Mouse (Mus musculus) brain, embryonic 18.5 days (tissue): ENCODE results near the gene Cep250.
A peak's percentile ranks its signal among the peaks of the same experiment; 100 is the strongest.
"Not testable (repeated sequence)": the region's sequence is repeated elsewhere in the genome, so short reads cannot be mapped to it uniquely, and the experiment has no call there.

Experiments used
- DNase-seq: peaks from one replicate; pipeline ENCODE4 v3.0.0-alpha.2; 2012; ENCODE audit warnings: low read depth, low spot score

Cep250 gene

DNA sequence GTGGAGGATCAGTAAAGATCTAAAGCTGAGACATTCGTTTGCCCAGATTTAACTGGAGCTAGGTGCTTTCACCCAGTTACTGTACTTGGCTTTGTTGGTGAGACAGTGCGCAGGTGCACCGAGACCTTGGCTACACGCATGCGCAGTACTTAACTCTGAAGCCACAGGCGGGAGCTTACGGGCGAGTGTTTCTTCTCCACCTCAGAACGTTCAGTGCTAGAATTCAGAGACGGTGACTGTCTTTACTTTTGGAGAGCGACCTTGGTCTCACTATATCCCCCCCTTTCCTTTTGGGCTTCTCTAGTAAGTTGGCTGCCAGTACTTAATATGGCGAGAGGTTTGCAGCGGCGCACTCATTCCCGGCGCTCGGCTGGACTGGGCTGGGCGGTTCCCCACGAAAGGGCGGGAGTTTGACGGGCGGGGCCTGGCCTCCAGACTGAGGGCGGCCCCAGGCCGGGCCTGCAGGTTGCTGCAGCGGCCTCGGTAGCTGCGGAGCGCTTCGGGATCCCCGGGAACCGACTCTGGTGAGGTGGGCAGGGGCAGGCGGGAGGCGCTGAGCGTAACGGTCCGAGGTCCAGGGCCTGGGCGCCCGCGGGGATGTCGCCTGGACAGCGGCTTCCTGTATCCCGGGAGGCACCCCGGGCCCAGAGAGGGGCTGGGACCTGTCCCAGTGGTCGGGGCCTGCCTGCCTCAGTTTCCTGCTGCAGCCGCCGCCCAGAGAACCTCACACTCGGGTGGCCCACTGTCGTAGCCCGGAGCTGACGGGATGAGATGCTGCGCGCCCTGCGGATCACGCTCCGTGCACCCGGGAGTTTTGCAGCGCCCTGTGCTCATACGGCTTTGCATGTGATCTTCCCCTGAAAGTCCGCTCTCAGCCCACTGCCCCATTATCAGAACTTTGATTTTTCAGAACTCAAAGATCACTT is at the start of gene Cep250:
TSS of gene Cep250 (plus strand) at position 325 of the 926 bp plus-strand sequence.
- DNase-seq, result peak; percentile 82

- no peak for DNase-seq
These were observed 41.6 kb upstream of the Cep250 start for GRCm38 (mm10) chr2:155914684-155915083.

DNA sequence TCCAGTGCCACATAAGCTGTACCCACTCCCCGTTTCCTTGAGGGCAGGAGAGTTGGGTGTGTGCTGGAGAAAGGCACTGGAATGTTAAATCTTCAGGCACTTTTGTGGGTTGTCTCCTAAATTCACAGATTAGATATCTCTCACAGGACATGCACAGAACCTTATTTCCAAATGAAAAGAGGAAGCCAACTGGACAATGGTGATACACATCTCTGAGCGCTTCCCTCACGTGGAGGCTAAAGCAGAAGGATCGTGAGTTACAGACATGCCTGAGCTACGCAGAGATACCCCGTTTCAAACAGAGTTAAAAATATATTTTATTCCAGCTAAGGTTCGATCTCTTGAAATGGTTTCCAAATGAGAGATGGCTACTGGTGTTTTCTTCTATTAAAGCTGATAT is 33.1 kb upstream of the Cep250 start:
- DNase-seq, result no peak

DNA sequence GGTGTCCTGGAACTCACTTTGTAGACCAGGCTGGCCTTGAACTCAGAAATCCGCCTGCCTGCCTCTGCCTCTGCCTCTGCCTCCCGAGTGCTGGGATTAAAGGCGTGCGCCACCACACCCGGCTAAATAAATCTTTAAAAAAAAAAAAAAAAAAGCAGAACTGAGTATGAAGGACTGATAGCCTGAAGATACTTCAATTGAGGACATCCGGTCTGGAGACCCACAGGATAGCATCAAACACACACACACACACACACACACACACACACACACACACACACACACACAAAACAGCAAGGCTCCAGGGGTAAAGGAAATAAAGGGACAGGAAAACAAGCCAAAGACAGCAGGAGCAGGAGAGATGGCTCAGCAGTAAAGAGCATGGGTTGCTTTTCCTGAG is 31.0 kb upstream of the Cep250 start:
- DNase-seq, result not testable (repeated sequence)

- no peak for DNase-seq
These were observed 27.4 kb upstream of the Cep250 start for GRCm38 (mm10) chr2:155928711-155929345.

DNA sequence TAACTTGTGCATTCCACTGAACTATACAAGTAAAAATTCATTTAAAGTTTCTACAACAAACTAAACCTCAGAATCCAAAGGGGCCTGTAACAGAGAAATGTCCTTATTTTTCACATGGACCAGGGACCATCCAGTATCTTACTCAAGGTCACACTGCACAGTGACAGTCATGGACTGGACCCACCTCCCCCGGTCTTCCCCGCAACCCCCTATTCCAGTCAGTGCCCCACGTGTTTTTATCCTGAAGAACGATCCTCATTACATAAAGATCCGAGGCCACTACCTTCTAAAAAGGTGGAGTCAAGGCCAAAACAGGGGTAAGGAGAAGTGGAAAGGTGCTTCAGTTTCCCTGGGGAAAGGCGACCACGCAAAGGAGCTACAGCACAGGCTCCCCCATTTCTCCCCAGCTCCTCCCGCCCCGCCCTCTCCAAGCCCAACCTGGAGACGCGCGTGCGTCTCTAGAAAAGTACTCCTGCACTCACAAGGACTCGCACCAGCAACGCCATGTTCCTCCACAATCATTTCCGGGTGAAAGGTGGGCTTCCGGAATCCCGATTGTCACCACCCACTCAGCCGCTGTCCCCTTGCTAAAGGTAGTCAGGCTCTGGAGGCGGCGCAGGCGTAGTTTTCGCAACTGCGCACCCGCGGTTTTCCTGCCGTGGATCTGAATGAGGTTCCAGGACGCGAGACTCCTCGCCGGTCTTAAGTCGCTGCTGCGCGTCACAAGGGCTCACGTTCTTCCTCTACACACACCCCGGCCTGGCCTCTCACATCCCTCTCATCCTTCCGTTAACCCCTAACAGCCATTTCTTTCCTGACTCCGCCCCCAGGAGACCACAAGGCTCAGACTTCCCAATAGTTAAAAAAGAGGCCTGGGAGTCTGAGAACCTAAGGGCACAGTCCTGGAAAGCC is 26.5 kb upstream of the Cep250 start, which contains the start of gene Uqcc1:
TSS of gene Uqcc1 (minus strand) at position 780 of the 912 bp plus-strand sequence.
- peak; percentile 93 for DNase-seq

- DNase-seq, result no peak
These were observed 16.2 kb upstream of the Cep250 start for GRCm38 (mm10) chr2:155939897-155940529.

GRCm38 (mm10) chr2:155940681-155941080 is 15.6 kb upstream of the Cep250 start, which contains the start of gene Gm15557:
Gene Gm15557, plus strand, starts transcription at chr2:155940728.
- no peak for DNase-seq

DNA sequence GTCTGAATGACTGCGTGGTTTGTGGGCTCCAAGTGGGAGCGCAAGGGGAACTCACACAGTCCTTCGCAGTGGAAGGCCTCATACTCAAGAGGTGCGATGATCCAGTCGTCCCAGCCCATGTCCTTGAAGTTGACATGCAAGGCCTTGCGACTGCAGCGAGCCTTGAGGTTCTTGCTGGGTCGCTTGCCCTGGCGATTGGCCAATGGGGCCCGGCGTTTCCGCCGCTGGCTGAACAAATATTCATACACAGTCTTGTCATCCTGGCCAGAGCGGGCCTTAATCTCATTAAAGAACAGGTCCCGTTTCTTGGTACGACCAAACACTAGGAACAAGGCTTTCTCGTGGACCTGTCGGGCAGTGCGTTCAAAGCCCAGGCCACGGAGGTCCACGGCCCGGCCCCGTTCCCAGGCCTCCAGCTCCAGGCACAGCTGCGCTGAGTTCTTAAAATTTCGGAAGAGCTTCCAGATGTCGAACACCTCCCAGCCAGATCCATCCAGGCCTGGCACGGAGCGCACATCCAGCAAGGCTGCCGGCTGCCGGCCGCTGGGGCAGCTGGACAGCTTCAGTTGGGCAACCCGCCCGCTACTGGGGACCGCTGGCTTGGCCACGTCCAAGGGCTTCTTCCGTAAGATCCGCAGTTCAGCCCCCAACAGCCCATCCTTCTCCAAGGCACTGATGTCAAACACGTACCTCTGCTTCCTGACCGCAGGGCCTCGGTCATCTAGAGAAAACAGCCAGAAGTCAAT is 14.4 kb upstream of the Cep250 start:
- DNase-seq, result no peak

GRCm38 (mm10) chr2:155943463-155943862 is 12.8 kb upstream of the Cep250 start:
- DNase-seq, result no peak

DNA sequence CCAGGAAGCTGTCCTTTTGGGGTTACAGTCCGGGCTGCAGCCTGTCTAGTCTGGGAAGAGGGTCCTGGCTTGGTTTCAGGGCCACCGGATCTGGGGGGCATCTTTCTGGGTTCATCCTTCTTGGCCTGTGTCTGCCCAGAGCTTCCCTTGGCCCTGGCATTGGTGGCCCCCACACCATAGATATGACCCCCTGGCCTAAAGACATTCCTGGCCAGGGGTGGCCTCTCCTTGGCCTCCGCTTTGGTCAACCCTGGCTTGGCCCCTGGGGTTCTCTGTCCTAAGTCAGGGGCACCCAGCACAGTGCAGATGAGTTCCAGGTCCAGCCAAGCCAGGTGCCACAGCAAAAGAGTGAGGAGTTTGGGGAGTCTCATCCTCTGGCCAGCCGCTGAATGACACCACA is 11.6 kb upstream of the Cep250 start:
- DNase-seq, result no peak

DNA sequence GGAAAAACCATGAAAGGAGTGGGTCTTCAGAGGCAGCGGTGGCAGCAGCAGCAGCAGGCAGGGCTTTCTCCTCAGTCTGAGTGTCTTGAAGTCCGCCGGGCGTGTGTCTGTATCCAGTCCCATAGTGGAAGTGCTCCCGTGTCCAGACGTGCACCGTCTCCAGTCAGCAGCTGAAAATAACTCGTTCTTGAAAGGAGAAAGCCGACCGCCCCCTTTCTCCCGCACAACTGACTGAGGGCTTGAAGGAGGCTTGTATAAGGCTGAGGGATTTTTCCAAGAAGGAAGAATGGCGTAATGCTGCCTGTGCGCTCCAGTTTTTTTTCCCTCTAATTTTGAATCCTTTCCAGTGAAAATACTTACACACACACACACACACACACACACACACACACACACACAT is 11.1 kb upstream of the Cep250 start, which contains the start of gene Gdf5:
TSS of gene Gdf5 (minus strand) at position 244 of the 400 bp plus-strand sequence.
- DNase-seq, result no peak

GRCm38 (mm10) chr2:155945580-155945979 is 10.7 kb upstream of the Cep250 start:
- no peak for DNase-seq

GRCm38 (mm10) chr2:155946069-155946468 is 10.2 kb upstream of the Cep250 start:
- DNase-seq, result no peak

DNA sequence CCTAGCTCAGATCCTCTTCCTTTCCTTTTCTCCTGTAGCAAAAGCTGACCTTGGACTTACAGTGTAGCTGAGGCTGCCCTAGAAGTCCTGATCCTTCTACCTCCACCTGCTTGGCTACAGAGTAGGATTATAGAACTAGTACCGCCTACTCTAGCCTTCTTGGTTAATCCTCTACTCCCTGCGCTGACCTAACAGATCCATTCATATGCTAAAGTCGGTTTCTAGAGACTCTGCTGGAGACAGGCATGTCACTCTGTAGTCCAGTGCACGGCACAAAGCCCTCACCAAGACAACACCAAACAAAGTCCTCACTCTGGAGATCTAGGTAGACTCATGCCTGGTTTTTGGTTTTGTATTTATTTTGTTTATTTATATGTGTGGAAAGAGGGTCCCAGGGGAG is 9.8 kb upstream of the Cep250 start:
- no peak for DNase-seq

- no peak for DNase-seq
These were observed 8.8 kb upstream of the Cep250 start for GRCm38 (mm10) chr2:155947390-155948002.

DNA sequence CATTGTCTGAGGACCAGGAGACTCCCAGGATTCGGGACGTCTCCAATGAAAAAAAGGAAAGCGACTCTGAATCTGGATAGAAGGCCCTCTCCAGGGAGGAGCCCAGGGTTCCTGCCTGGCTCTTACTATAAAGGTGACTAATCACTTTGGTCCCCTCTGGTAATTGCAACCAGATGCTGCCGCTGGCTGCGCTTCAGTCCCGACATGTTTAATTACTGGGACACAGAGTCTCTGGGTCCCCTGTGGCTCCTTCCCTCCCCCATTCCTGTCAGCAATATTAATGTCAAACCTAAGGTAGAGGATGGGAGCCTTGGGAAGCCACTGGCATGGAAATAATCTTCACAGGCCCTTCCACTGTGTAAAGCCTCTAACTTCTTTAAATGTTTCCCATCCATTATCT is 6.9 kb upstream of the Cep250 start:
- no peak for DNase-seq

- no peak for DNase-seq
These were observed 4.3 kb upstream of the Cep250 start for GRCm38 (mm10) chr2:155952006-155952405.

GRCm38 (mm10) chr2:155959981-155960380 is 3.7 kb downstream of the Cep250 start:
- no peak for DNase-seq

GRCm38 (mm10) chr2:155961862-155962261 is 5.6 kb downstream of the Cep250 start:
- DNase-seq, result no peak
